Mouse (Mus musculus): ENCODE measurements at regions not wholly inside any gene's neighbourhood (a gene's known extent, or its start where the extent isn't known, plus 50 kb on each side); places are given as distances from the start of the nearest gene placed in this dataset.

DNA sequence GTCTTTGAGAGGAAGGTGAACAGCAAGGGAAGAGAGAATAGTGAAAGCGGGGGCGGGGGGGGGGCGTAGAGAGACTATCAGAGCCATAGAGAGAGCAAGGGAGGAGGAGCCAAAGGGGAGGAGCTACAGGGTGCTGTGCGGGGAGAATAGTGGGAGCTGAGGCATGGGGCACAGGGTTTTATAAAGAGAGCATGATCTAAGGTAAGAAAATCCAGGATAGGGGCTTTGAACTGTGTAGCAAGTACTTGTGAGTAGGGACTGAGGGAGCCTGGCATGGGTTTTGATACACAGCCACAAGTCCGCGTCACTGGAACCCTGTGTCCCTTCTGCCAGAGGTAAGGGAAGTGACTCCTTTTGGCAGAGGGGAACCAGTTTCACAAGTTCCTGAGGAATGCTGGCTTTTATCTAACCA, 54.9 kb upstream of the Agps start:
- TF ChIP-seq CTCF (IDR thresholded peaks at IDR 0.05; ENCODE audit: control insufficient read depth, insufficient read depth, insufficient replicate concordance, low read depth, low read length) (no peak), POLR2A (IDR thresholded peaks at IDR 0.05; ENCODE audit: control insufficient read depth, low read depth, low read length) (no peak)
